Comparison of ENCODE assay signal across 20 mouse cellular contexts in genomic region chr2:146586981-146587380, GRCm38 (mm10).
A peak's percentile ranks its signal among the peaks of the same experiment; 100 is the strongest.
DNase-seq lines count a peak whose midpoint lies in the region; ATAC-seq and TF ChIP-seq lines count a peak whose summit lies in the region.
"Had no signal": no experiment of that assay in that cellular context is flagged by ENCODE, and none has a peak within 500 bp of the region (broad histone marks: within the 10 kb centered on the region; RNA-seq: fewer than 3 reads in every experiment).

No protein-coding gene starts in this region.

- peaks cover 6% of the 10 kb centered on the region for H3K4me1 ChIP-seq in liver, postnatal 0 days (ENCODE audit: insufficient read depth)
- H3K4me1 ChIP-seq in brown adipose tissue, adult 24 weeks (ENCODE audit: control insufficient read depth, insufficient read depth, insufficient read length, low read length), result peaks cover 4% of the 10 kb centered on the region; the same call in 1 of the 2 replicates
- no peaks in the 10 kb centered on the region for H3K4me1 ChIP-seq in embryonic facial prominence, embryonic 10.5 days
- H3K4me1 ChIP-seq: forebrain, embryonic 10.5 days; forebrain, embryonic 13.5 days; hindbrain, embryonic 12.5 days; hindbrain, embryonic 15.5 days had no signal

- H3K27me3 ChIP-seq in liver, postnatal 0 days (ENCODE audit: insufficient read depth, low read length), result no peaks in the 10 kb centered on the region
- no peaks in the 10 kb centered on the region for H3K27me3 ChIP-seq in embryonic facial prominence, embryonic 10.5 days (replicated peaks; ENCODE audit: low read depth, poor library complexity, severe bottlenecking)
- H3K27me3 ChIP-seq: forebrain, embryonic 13.5 days; hindbrain, embryonic 12.5 days; hindbrain, embryonic 15.5 days had no signal

- peak overlapping the region; percentile 77; the same call in 1 of the 2 replicates for H3K27ac ChIP-seq in liver, postnatal 0 days (ENCODE audit: low read depth)
- peak overlapping the region; percentile 66 for H3K27ac ChIP-seq in brown adipose tissue, adult 24 weeks (replicated peaks; ENCODE audit: low read depth, low read length)
- H3K27ac ChIP-seq in embryonic facial prominence, embryonic 10.5 days (replicated peaks), result no peak overlapping the region
- H3K27ac ChIP-seq: forebrain, embryonic 10.5 days; forebrain, embryonic 13.5 days; hindbrain, embryonic 12.5 days; hindbrain, embryonic 15.5 days had no signal

- H3K4me2 ChIP-seq in liver, postnatal 0 days (ENCODE audit: low read depth, low read length), result no peak overlapping the region
- H3K4me2 ChIP-seq: forebrain, embryonic 13.5 days; heart, embryonic 11.5 days; hindbrain, embryonic 12.5 days; hindbrain, embryonic 15.5 days had no signal

- TF ChIP-seq EP300 in liver, postnatal 0 days (IDR thresholded peaks at IDR 0.05; ENCODE audit: low read depth), result no peak

- H3K4me3 ChIP-seq in liver, postnatal 0 days (ENCODE audit: low read depth, low read length), result no peak overlapping the region
- no peak overlapping the region for H3K4me3 ChIP-seq in brown adipose tissue, adult 24 weeks (ENCODE audit: insufficient read depth, low read depth, low read length)
- H3K4me3 ChIP-seq in embryonic facial prominence, embryonic 10.5 days, result no peak overlapping the region
- H3K4me3 ChIP-seq: forebrain, embryonic 10.5 days; forebrain, embryonic 13.5 days; hindbrain, embryonic 12.5 days; hindbrain, embryonic 15.5 days had no signal

- no peaks in the 10 kb centered on the region for H3K9me3 ChIP-seq in liver, postnatal 0 days (ENCODE audit: low read length)
- H3K9me3 ChIP-seq in embryonic facial prominence, embryonic 10.5 days, result no peaks in the 10 kb centered on the region
- H3K9me3 ChIP-seq: forebrain, embryonic 10.5 days; forebrain, embryonic 13.5 days; hindbrain, embryonic 12.5 days; hindbrain, embryonic 15.5 days had no signal

- no peak for TF ChIP-seq CTCF in liver, postnatal 0 days (IDR thresholded peaks at IDR 0.05; ENCODE audit: low read depth)

- no peaks in the 10 kb centered on the region for H3K36me3 ChIP-seq in liver, postnatal 0 days (replicated peaks; ENCODE audit: insufficient read depth, low read length)
- H3K36me3 ChIP-seq in embryonic facial prominence, embryonic 10.5 days (replicated peaks), result no peaks in the 10 kb centered on the region
- H3K36me3 ChIP-seq: forebrain, embryonic 10.5 days; hindbrain, embryonic 12.5 days; hindbrain, embryonic 15.5 days had no signal

- WGBS in liver, postnatal 0 days (ENCODE audit: insufficient replicate concordance), result 49% methylated on average over 3 of the region's 3 CpGs
- 50% methylated on average over 3 of the region's 3 CpGs for WGBS in embryonic facial prominence, embryonic 10.5 days

- peak; percentile 40 for DNase-seq in heart, adult 11 months
- DNase-seq in heart, adult 9 months (ENCODE audit: low spot score in 2 of 2), result no peak
- no peak for DNase-seq in liver, postnatal 0 days
- no peak for DNase-seq in liver
- DNase-seq in embryonic facial prominence, embryonic 10.5 days (ENCODE audit: low spot score), result no peak
- no peak for DNase-seq in frontal cortex, postnatal 25 days (ENCODE audit: low spot score in 2 of 2)
- DNase-seq: cerebellum, adult 11-12 months; cerebellum, adult 8-10 months; cerebellum, postnatal 10 days; cerebellum, postnatal 36 days; embryo, embryonic 11 days; gastrocnemius, postnatal 25 days had no signal

- H3K9ac ChIP-seq in liver, postnatal 0 days (replicated peaks), result no peak overlapping the region
- H3K9ac ChIP-seq: forebrain, embryonic 13.5 days; hindbrain, embryonic 12.5 days; hindbrain, embryonic 15.5 days had no signal

- 0 out of 2 replicates have a peak, but pooled peaks have one; percentile 50 for ATAC-seq in liver, postnatal 0 days
- ATAC-seq: activated CD4-positive, CD25-positive, alpha-beta regulatory T cell, adult 4 months; forebrain, embryonic 13.5 days; forebrain, embryonic 16.5 days had no signal
